Mouse (Mus musculus) stomach, embryonic 16.5 days (tissue): ENCODE data around the gene Ncor2. TPM values are rescaled to one million over a fixed set of nuclear protein-coding genes. Genes with fewer than 3 reads are reported as not detected.
A peak's percentile ranks its signal among the peaks of the same experiment; 100 is the strongest.

Experiments used
- ATAC-seq: fragments of 200-750 bp; cut with Nextera tagmentation; 2 replicates; pipeline ENCODE4 v1.8.0; 2017; ENCODE audit warnings: moderate number of reproducible peaks, moderate TSS enrichment; ENCODE audit not compliant: insufficient read depth, low FRiP score
- H3K27ac ChIP-seq: fragments of 300-500 bp; sonication (generic); 2 replicates; pipeline ENCODE4 v1.5.1; 2014; ENCODE audit warnings: low read length
- H3K27me3 ChIP-seq: fragments of 300-500 bp; sonication (generic); 2 replicates; pipeline ENCODE4 v1.6.1; 2014; ENCODE audit warnings: low read length, control low read depth, mixed read lengths; ENCODE audit not compliant: control insufficient read depth, insufficient read depth
- H3K36me3 ChIP-seq: fragments of 300-500 bp; sonication (generic); 2 replicates; pipeline ENCODE4 v1.6.1; 2014; ENCODE audit warnings: low read length; ENCODE audit not compliant: control insufficient read depth, insufficient read depth
- H3K4me1 ChIP-seq: fragments of 300-500 bp; sonication (generic); 2 replicates; pipeline ENCODE4 v1.6.1; 2014; ENCODE audit warnings: low read length, control low read depth, mixed read lengths; ENCODE audit not compliant: control insufficient read depth, insufficient read depth
- H3K4me2 ChIP-seq: fragments of 300-500 bp; sonication (generic); 2 replicates; pipeline ENCODE4 v1.6.1; 2014; ENCODE audit warnings: low read depth, low read length, mixed read lengths
- H3K4me3 ChIP-seq: fragments of 300-500 bp; sonication (generic); replicated peaks from 2 replicates; pipeline ENCODE4 v1.5.1; 2014; ENCODE audit warnings: mild to moderate bottlenecking, low read length
- H3K9ac ChIP-seq: fragments of 300-500 bp; sonication (generic); 2 replicates; pipeline ENCODE4 v1.6.1; 2014; ENCODE audit warnings: low read length
- H3K9me3 ChIP-seq: fragments of 300-500 bp; sonication (generic); replicated peaks from 2 replicates; pipeline ENCODE4 v1.6.1; 2016; ENCODE audit warnings: low read length, control low read depth; ENCODE audit not compliant: control insufficient read depth
- WGBS: fragments of 180-500 bp; shearing (Covaris S2); extraction: QIAGEN DNeasy Blood & Tissue Kit; methylation state at CpG from one replicate; pipeline ENCODE4 v1.1.7; 2014; 5-methylcytosine and 5-hydroxymethylcytosine counted together
- polyA plus RNA-seq: library from polyadenylated mRNA; unstranded; fragments of >200 nt; fragmentation: Nextera tagmentation; extraction: Ambion mirVana; gene quantifications from 2 replicates; pipeline ENCODE4 v1.2.1, GENCODE M21; 2015

Gene Ncor2
- polyA plus RNA-seq, 1 experiment from 2014 or later, result 24.6 TPM

GRCm38 (mm10) chr5:125196054-125196453 lies 17.0 kb upstream of the Ncor2 start:
- H3K36me3 ChIP-seq, result no peaks in the 10 kb centered on the region
- H3K4me2 ChIP-seq, result no peak overlapping the region
- no peaks in the 10 kb centered on the region for H3K9me3 ChIP-seq
- H3K9ac ChIP-seq, result no peak overlapping the region; the same call in 1 of the 2 replicates
- H3K27me3 ChIP-seq, result no peaks in the 10 kb centered on the region
- H3K27ac ChIP-seq, result peak overlapping the region; percentile 70
- H3K4me3 ChIP-seq, result no peak overlapping the region
- WGBS, result 56% methylated on average over 13 of the region's 13 CpGs
- ATAC-seq, result no peak
- 0 out of 2 replicates have a peak, but pooled peaks cover 5% of the 10 kb centered on the region for H3K4me1 ChIP-seq

GRCm38 (mm10) chr5:125195142-125195541 lies 16.1 kb upstream of the Ncor2 start:
- H3K27ac ChIP-seq, result peak overlapping the region; percentile 46; the same call in 1 of the 2 replicates
- 0 out of 2 replicates have a peak, but pooled peaks cover 5% of the 10 kb centered on the region for H3K4me1 ChIP-seq
- H3K4me2 ChIP-seq, result no peak overlapping the region
- H3K36me3 ChIP-seq, result no peaks in the 10 kb centered on the region
- no peak for ATAC-seq
- no peak overlapping the region for H3K4me3 ChIP-seq
- no peaks in the 10 kb centered on the region for H3K27me3 ChIP-seq
- no peaks in the 10 kb centered on the region for H3K9me3 ChIP-seq
- H3K9ac ChIP-seq, result no peak overlapping the region
- 49% methylated on average over 3 of the region's 3 CpGs for WGBS

GRCm38 (mm10) chr5:125193478-125194439 lies 14.7 kb upstream of the Ncor2 start:
- H3K36me3 ChIP-seq, result no peaks in the 10 kb centered on the region
- H3K4me2 ChIP-seq, result peak overlapping the region; percentile 13; the same call in 1 of the 2 replicates
- H3K4me3 ChIP-seq, result 0 out of 2 replicates have a peak overlapping the region, but pooled peaks have one; percentile 3
- H3K4me1 ChIP-seq, result peaks cover 18% of the 10 kb centered on the region
- H3K27me3 ChIP-seq, result no peaks in the 10 kb centered on the region
- H3K9me3 ChIP-seq, result no peaks in the 10 kb centered on the region
- peak overlapping the region; percentile 40; the same call in 1 of the 2 replicates for H3K9ac ChIP-seq
- peak; percentile 53; the same call in 1 of the 2 replicates for ATAC-seq
- 54% methylated on average over 25 of the region's 25 CpGs for WGBS
- H3K27ac ChIP-seq, result peak overlapping the region; percentile 46

GRCm38 (mm10) chr5:125191608-125192007 lies 12.6 kb upstream of the Ncor2 start:
- H3K4me2 ChIP-seq, result no peak overlapping the region
- H3K4me3 ChIP-seq, result no peak overlapping the region
- ATAC-seq, result no peak
- WGBS, result 47% methylated on average over 9 of the region's 9 CpGs
- H3K27me3 ChIP-seq, result no peaks in the 10 kb centered on the region
- no peaks in the 10 kb centered on the region for H3K36me3 ChIP-seq
- H3K9me3 ChIP-seq, result no peaks in the 10 kb centered on the region
- H3K4me1 ChIP-seq, result peaks cover 20% of the 10 kb centered on the region
- H3K27ac ChIP-seq, result no peak overlapping the region
- no peak overlapping the region for H3K9ac ChIP-seq

- Histone ChIP-seq H3K4me1 (peaks cover 28% of the 10 kb centered on the region), H3K4me3 (no peak overlapping the region), H3K4me2 (no peak overlapping the region), H3K27me3 (no peaks in the 10 kb centered on the region), H3K27ac (no peak overlapping the region), H3K36me3 (no peaks in the 10 kb centered on the region), H3K9ac (no peak overlapping the region), H3K9me3 (no peaks in the 10 kb centered on the region)
- WGBS, result 76% methylated on average over 7 of the region's 7 CpGs
- no peak for ATAC-seq
These were observed 11.2 kb upstream of the Ncor2 start for GRCm38 (mm10) chr5:125190105-125190813.

- Histone ChIP-seq H3K27ac (peak overlapping the region; percentile 55), H3K4me1 (peaks cover 31% of the 10 kb centered on the region), H3K9ac (no peak overlapping the region), H3K27me3 (no peaks in the 10 kb centered on the region), H3K4me2 (no peak overlapping the region), H3K36me3 (no peaks in the 10 kb centered on the region), H3K4me3 (no peak overlapping the region), H3K9me3 (no peaks in the 10 kb centered on the region)
- WGBS, result 33% methylated on average over 11 of the region's 11 CpGs
- ATAC-seq, result peak; percentile 48; the same call in 1 of the 2 replicates
These were observed 10.6 kb upstream of the Ncor2 start for GRCm38 (mm10) chr5:125189625-125190024.

- peaks cover 34% of the 10 kb centered on the region for H3K4me1 ChIP-seq
- H3K36me3 ChIP-seq, result no peaks in the 10 kb centered on the region
- ATAC-seq, result peak; percentile 19; the same call in 1 of the 2 replicates
- no peak overlapping the region for H3K4me3 ChIP-seq
- no peaks in the 10 kb centered on the region for H3K27me3 ChIP-seq
- H3K9ac ChIP-seq, result no peak overlapping the region
- H3K4me2 ChIP-seq, result peak overlapping the region; percentile 29; the same call in 1 of the 2 replicates
- no peaks in the 10 kb centered on the region for H3K9me3 ChIP-seq
- peak overlapping the region; percentile 55 for H3K27ac ChIP-seq
- WGBS, result 21% methylated on average over 12 of the region's 12 CpGs
These were observed 10.0 kb upstream of the Ncor2 start for GRCm38 (mm10) chr5:125188812-125189598.

DNA sequence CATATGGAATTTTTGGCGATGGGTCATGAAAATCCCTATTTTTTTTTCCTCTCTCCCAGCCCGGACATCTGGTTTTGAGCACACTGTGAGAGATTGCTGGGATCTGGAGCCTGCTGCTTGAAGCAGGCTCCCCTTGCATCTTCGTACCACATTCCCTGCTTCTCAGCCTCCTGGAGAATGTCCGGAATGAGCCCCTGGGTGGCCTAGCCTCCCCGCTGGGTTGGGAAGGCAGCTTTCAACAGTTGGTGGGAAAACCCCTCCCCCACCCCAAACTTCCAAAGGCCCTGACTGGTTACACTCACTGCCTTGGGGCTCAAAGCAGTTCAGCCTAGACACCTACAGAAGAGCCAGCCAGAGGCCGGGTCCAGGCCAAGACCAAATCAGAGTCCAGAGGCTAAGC lies 5.8 kb upstream of the Ncor2 start:
- H3K27ac ChIP-seq, result peak overlapping the region; percentile 90
- H3K27me3 ChIP-seq, result 0 out of 2 replicates have a peak, but pooled peaks cover 2% of the 10 kb centered on the region
- no peak overlapping the region for H3K4me3 ChIP-seq
- H3K9ac ChIP-seq, result no peak overlapping the region
- no peaks in the 10 kb centered on the region for H3K9me3 ChIP-seq
- H3K4me1 ChIP-seq, result peaks cover 49% of the 10 kb centered on the region
- H3K4me2 ChIP-seq, result no peak overlapping the region
- 24% methylated on average over 6 of the region's 6 CpGs for WGBS
- H3K36me3 ChIP-seq, result no peaks in the 10 kb centered on the region
- ATAC-seq, result peak; percentile 73
